ENCODE assay signal across 8 mouse cellular contexts in the genomic region with DNA sequence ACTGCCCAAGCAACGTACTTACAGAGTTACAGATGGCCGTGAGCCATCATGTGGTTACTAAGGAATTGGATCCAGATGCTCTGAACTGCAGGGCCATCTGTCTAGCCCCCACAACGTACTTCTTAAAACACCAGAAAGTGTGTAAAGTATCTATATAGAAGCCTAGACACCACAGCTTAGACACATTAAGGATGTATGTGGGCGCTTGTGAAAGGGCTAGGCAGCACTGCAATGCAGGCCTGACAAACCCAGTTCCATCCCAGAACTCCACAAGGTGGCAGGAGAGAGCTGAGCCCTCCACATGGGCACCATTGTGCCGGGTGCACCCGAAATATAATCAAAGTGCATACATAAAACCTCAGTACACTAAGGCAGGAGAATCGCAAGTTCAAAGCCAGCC. TPM values are rescaled to one million over a fixed set of nuclear protein-coding genes. Genes with fewer than 3 reads are reported as not detected.
DNase-seq lines count a peak whose midpoint lies in the region; ATAC-seq and TF ChIP-seq lines count a peak whose summit lies in the region.

No protein-coding gene starts in this region.

- peak; percentile 40 for TF ChIP-seq CTCF in bone marrow macrophage, adult 2 months (IDR thresholded peaks at IDR 0.05; ENCODE audit: low read depth, low read length)

- no peak overlapping the region for H3K4me3 ChIP-seq in kidney, embryonic 14.5 days (ENCODE audit: low read length)
- no peak overlapping the region for H3K4me3 ChIP-seq in bone marrow macrophage, adult 2 months (ENCODE audit: insufficient read depth, low read length)
- H3K4me3 ChIP-seq in forebrain, embryonic 11.5 days (ENCODE audit: low read depth, low read length), result no peak overlapping the region
- H3K4me3 ChIP-seq in midbrain, embryonic 11.5 days (ENCODE audit: low read depth, low read length), result no peak overlapping the region

- no peak for ATAC-seq in kidney, embryonic 14.5 days (ENCODE audit: low FRiP score, low TSS enrichment)
- no peak for ATAC-seq in forebrain, embryonic 11.5 days (replicated peaks; ENCODE audit: low FRiP score)
- peak; percentile 50 for ATAC-seq in inflammation-experienced regulatory T-cells, adult 6 months
- ATAC-seq in midbrain, embryonic 11.5 days (ENCODE audit: low FRiP score), result no peak

- intact Hi-C loops in left cerebral cortex, postnatal 10 days (cut with DNase I), result no loop called here

- no peaks in the 10 kb centered on the region for H3K4me1 ChIP-seq in kidney, embryonic 14.5 days (ENCODE audit: control insufficient read depth, insufficient read depth, low read length)
- H3K4me1 ChIP-seq in bone marrow macrophage, adult 2 months (ENCODE audit: control insufficient read depth, insufficient read depth, low read length), result no peaks in the 10 kb centered on the region
- H3K4me1 ChIP-seq in forebrain, embryonic 11.5 days (replicated peaks; ENCODE audit: control insufficient read depth, insufficient read depth, low read length), result no peaks in the 10 kb centered on the region
- H3K4me1 ChIP-seq in midbrain, embryonic 11.5 days (ENCODE audit: control insufficient read depth, insufficient read depth, low read length), result no peaks in the 10 kb centered on the region

- no peak for TF ChIP-seq POLR2A in bone marrow macrophage, adult 2 months (IDR thresholded peaks at IDR 0.05; ENCODE audit: borderline replicate concordance, low read depth, low read length)

- no peaks in the 10 kb centered on the region for H3K9me3 ChIP-seq in kidney, embryonic 14.5 days (ENCODE audit: control insufficient read depth, low read length)
- H3K9me3 ChIP-seq in forebrain, embryonic 11.5 days (ENCODE audit: control insufficient read depth, low read length), result no peaks in the 10 kb centered on the region
- no peaks in the 10 kb centered on the region for H3K9me3 ChIP-seq in midbrain, embryonic 11.5 days (ENCODE audit: control insufficient read depth, low read length)

- DNase-seq in kidney, adult 11 months, result peak; percentile 22
- DNase-seq in forebrain, embryonic 11.5 days (ENCODE audit: low spot score), result peak; percentile 69
- peak; percentile 71 to 72 for DNase-seq in left cerebral cortex, postnatal 10 days (ENCODE audit: extremely low spot score in 1 of 2, low spot score in 2 of 2)
- peak; percentile 92 for DNase-seq in midbrain, embryonic 11.5 days (ENCODE audit: low spot score, missing footprints)
- peak; percentile 38 for DNase-seq in splenic B cell, adult 2 months (ENCODE audit: low read depth, low spot score)

- peaks cover 32% of the 10 kb centered on the region; the same call in 1 of the 2 replicates for H3K36me3 ChIP-seq in kidney, embryonic 14.5 days (ENCODE audit: control insufficient read depth, insufficient read depth, low read length)
- H3K36me3 ChIP-seq in forebrain, embryonic 11.5 days (ENCODE audit: control insufficient read depth, insufficient read depth, low read length), result no peaks in the 10 kb centered on the region; the same call in 1 of the 2 replicates
- no peaks in the 10 kb centered on the region; the same call in 1 of the 2 replicates for H3K36me3 ChIP-seq in midbrain, embryonic 11.5 days (ENCODE audit: control insufficient read depth, insufficient read depth, low read length)
- no peaks in the 10 kb centered on the region for H3K36me3 ChIP-seq in splenic B cell, adult 2 months (ENCODE audit: control insufficient read depth, insufficient read depth, low read length, poor library complexity, severe bottlenecking)

- no peaks in the 10 kb centered on the region for H3K27me3 ChIP-seq in kidney, embryonic 14.5 days (ENCODE audit: control insufficient read depth, insufficient read depth, low read length)
- H3K27me3 ChIP-seq in forebrain, embryonic 11.5 days (ENCODE audit: control insufficient read depth, insufficient read depth, low read length), result no peaks in the 10 kb centered on the region
- H3K27me3 ChIP-seq in midbrain, embryonic 11.5 days (ENCODE audit: control insufficient read depth, insufficient read depth, low read length), result no peaks in the 10 kb centered on the region
- H3K27me3 ChIP-seq in splenic B cell, adult 2 months (ENCODE audit: control insufficient read depth, insufficient read depth, low read length, poor library complexity, severe bottlenecking), result no peaks in the 10 kb centered on the region

- H3K4me2 ChIP-seq in kidney, embryonic 14.5 days (replicated peaks; ENCODE audit: low read depth, low read length), result no peak overlapping the region
- H3K4me2 ChIP-seq in forebrain, embryonic 11.5 days (ENCODE audit: low read depth, low read length, severe bottlenecking), result no peak overlapping the region
- no peak overlapping the region for H3K4me2 ChIP-seq in midbrain, embryonic 11.5 days

- H3K9ac ChIP-seq in kidney, embryonic 14.5 days (ENCODE audit: low read depth, low read length), result no peak overlapping the region
- no peak overlapping the region for H3K9ac ChIP-seq in forebrain, embryonic 11.5 days (ENCODE audit: low read length)
- H3K9ac ChIP-seq in midbrain, embryonic 11.5 days (ENCODE audit: low read length), result no peak overlapping the region

- 55% methylated on average over 7 of the region's 7 CpGs for WGBS in kidney, embryonic 14.5 days
- 58% methylated on average over 7 of the region's 7 CpGs for WGBS in forebrain, embryonic 11.5 days
- WGBS in midbrain, embryonic 11.5 days, result 62% methylated on average over 7 of the region's 7 CpGs

- H3K27ac ChIP-seq in kidney, embryonic 14.5 days (ENCODE audit: low read depth, low read length), result no peak overlapping the region
- no peak overlapping the region for H3K27ac ChIP-seq in bone marrow macrophage, adult 2 months (ENCODE audit: insufficient read depth, low read depth, low read length)
- no peak overlapping the region for H3K27ac ChIP-seq in forebrain, embryonic 11.5 days (ENCODE audit: low read depth, low read length)
- no peak overlapping the region for H3K27ac ChIP-seq in midbrain, embryonic 11.5 days (ENCODE audit: low read depth, low read length)

RNA-seq across cellular contexts. Expression of gene Abcd3, which starts 37.2 kb away (rescaled TPM):
- 35.7 and 70.8 TPM in 2 replicates for polyA plus RNA-seq in kidney, embryonic 14.5 days (2014; fragmentation: Nextera tagmentation; extraction: Ambion mirVana)
- 18.7 and 19.3 TPM in 2 replicates for polyA plus RNA-seq in bone marrow macrophage, adult 2 months (2012; ENCODE audit: insufficient read depth, insufficient read length, missing spikeins)
- polyA plus RNA-seq in forebrain, embryonic 11.5 days (2014; fragmentation: Nextera tagmentation; extraction: Ambion mirVana), result 58.1 and 59.0 TPM in 2 replicates
- 10 to 100 TPM in 2 of 3 experiments, 1 to 10 TPM in 1; 9.1 to 16.0 (median 11.7) TPM for polyA plus RNA-seq in inflammation-experienced regulatory T-cells, adult 6 months (2017; shearing (Covaris generic))
- total RNA-seq in left cerebral cortex, postnatal 10 days (2021), result 10 to 100 TPM; 67.8 to 69.8 TPM
- 58.7 and 60.0 TPM in 2 replicates for polyA plus RNA-seq in midbrain, embryonic 11.5 days (2014; fragmentation: Nextera tagmentation; extraction: Ambion mirVana)

RNA-seq across cellular contexts. Expression of gene F3, which starts 54.6 kb away (rescaled TPM):
- polyA plus RNA-seq in kidney, embryonic 14.5 days (2014; fragmentation: Nextera tagmentation; extraction: Ambion mirVana), result 16.6 and 19.3 TPM in 2 replicates
- polyA plus RNA-seq in bone marrow macrophage, adult 2 months (2012; ENCODE audit: insufficient read depth, insufficient read length, missing spikeins), result 0.44 TPM in 1 of 2 replicates, not detected in the other
- polyA plus RNA-seq in forebrain, embryonic 11.5 days (2014; fragmentation: Nextera tagmentation; extraction: Ambion mirVana), result 8.0 and 9.2 TPM in 2 replicates
- under 1 TPM in 1 of 3 experiments, not detected in 2; 0.43 TPM for polyA plus RNA-seq in inflammation-experienced regulatory T-cells, adult 6 months (2017; shearing (Covaris generic))
- total RNA-seq in left cerebral cortex, postnatal 10 days (2021), result 10 to 100 TPM; 30.0 to 38.5 TPM
- polyA plus RNA-seq in midbrain, embryonic 11.5 days (2014; fragmentation: Nextera tagmentation; extraction: Ambion mirVana), result 4.2 and 4.8 TPM in 2 replicates

Comparison
In these comparisons a context has a peak if more than half of its experiments do, and no peak if none do; other contexts are left out.
1. DNase-seq: peak in every context shown above with its lines; median percentile 92 in midbrain, embryonic 11.5 days; 72 in left cerebral cortex, postnatal 10 days; 69 in forebrain, embryonic 11.5 days; 38 in splenic B cell, adult 2 months; 22 in kidney, adult 11 months.